Mouse (Mus musculus) testis, adult 2 months (tissue): ENCODE results near the gene Cfd.

Source experiments
- CTCF ChIP-seq: fragments of 200-500 bp; IDR thresholded peaks from 2 replicates; pipeline ENCODE4 v1.5.1; 2012; ENCODE audit warnings: low read depth, mild to moderate bottlenecking, inconsistent platforms, low read length, moderate library complexity; ENCODE audit not compliant: control insufficient read depth, insufficient read depth, insufficient replicate concordance
- POLR2A ChIP-seq: fragments of 200-500 bp; IDR thresholded peaks from 2 replicates; pipeline ENCODE4 v1.6.1; 2012; ENCODE audit warnings: low read depth, mild to moderate bottlenecking, inconsistent platforms, low read length, moderate library complexity; ENCODE audit not compliant: control insufficient read depth

DNA sequence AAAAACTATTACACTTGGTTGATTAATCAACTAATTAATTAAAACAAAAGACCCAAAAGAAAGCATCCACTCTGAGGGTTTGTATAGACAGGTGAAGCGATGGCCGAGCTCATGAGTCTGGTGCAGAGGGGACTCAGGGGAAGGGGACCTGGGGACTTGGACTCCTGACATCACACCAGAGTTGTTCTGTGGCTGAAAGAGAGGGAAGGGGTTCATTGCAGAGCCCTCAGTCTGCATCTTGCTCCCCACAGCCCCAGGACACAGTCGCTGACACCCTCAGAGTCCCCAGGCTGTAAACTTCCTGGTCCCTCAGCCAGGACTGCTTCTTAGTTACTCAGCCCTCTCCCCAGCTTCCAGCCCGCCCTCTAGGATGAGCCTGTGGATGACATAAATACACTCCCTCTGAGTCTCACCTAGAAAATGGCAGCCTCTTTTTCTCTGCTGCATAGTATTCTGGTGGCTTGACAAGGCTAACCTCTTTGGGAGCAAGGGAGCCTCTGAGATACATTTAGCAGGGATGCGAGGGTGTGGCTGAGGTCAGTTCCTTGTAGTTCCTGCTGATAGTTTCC, 27.0 kb downstream of the Cfd start:
- TF ChIP-seq POLR2A: no peak
- TF ChIP-seq CTCF: no peak
